Mouse (Mus musculus): ENCODE measurements around the gene Dok4. TPM values are rescaled to one million over a fixed set of nuclear protein-coding genes. Genes with fewer than 3 reads are reported as not detected.
A peak's percentile ranks its signal among the peaks of the same experiment; 100 is the strongest.

The Dok4 gene
- polyA plus RNA-seq, 1 experiment from 2014 or later: 14.6 TPM

GRCm38 (mm10) chr8:94828284-94828683 lies 47.8 kb downstream of the Dok4 start:
- no peaks in the 10 kb centered on the region for H3K27me3 ChIP-seq (ENCODE audit: control insufficient read depth, insufficient read depth, low read length)
- DNase-seq (ENCODE audit: low spot score) (no peak), ATAC-seq (ENCODE audit: insufficient number of reproducible peaks, low FRiP score, low TSS enrichment, low read depth) (no peak)
- 90% methylated on average over 6 of the region's 6 CpGs for whole genome bisulfite sequencing
- H3K36me3 ChIP-seq (ENCODE audit: control insufficient read depth, insufficient read depth, low read length): peaks cover 35% of the 10 kb centered on the region
- H3K27ac ChIP-seq (replicated peaks; ENCODE audit: low read depth, low read length): no peak overlapping the region
- H3K9me3 ChIP-seq (ENCODE audit: control insufficient read depth, low read length): no peaks in the 10 kb centered on the region
- H3K9ac ChIP-seq (ENCODE audit: low read length): no peak overlapping the region
- H3K4me3 ChIP-seq (ENCODE audit: low read depth, low read length): no peak overlapping the region
- H3K4me1 ChIP-seq (ENCODE audit: control insufficient read depth, insufficient read depth, low read length): no peaks in the 10 kb centered on the region
- H3K4me2 ChIP-seq (ENCODE audit: low read depth, severe bottlenecking): no peak overlapping the region

DNA sequence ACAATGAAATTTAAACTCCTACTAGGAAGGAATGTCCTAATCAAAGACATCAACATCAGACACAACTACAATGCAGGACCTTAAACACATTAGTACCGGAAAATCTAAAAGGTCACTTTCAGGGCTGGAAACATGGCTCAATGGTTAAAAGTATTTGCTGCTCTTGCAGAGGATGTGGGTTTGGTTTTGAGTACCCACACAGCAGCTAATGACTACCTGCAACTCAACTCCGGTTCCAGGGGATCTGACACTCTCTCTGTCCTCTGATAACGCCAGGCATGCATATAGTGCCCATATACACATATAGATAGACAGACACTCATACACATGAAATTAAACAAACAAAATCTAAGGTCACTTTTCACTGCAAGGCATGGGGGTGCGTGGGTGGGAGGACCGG lies 49.9 kb downstream of the Dok4 start:
- 94% methylated on average over 5 of the region's 5 CpGs for WGBS

DNA sequence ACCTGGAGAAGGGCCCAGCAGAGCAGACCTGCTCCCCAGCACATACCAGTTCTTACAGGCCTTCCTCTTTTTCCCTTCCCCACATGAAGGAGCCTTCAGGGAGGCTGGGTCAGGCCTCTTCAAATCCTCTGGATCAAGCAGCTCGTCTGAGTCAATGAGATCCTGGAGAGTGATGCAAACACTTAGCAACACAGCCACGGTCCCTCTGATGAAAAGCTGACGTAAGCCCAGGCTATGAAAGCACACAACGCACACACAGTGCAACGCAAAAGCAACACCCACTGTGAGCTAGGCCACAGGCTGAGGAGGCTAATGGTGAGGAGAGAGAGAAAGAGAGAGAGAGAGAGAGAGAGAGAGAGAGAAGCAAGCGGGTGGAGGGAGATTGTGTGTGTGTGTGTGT lies 51.0 kb downstream of the Dok4 start:
- ATAC-seq (ENCODE audit: insufficient number of reproducible peaks, low FRiP score, low TSS enrichment, low read depth) (no peak), DNase-seq (ENCODE audit: low spot score) (no peak)
- Histone ChIP-seq H3K36me3 (ENCODE audit: control insufficient read depth, insufficient read depth, low read length) (peaks cover 28% of the 10 kb centered on the region), H3K4me3 (ENCODE audit: low read depth, low read length) (no peak overlapping the region), H3K9ac (ENCODE audit: low read length) (no peak overlapping the region), H3K9me3 (ENCODE audit: control insufficient read depth, low read length) (no peaks in the 10 kb centered on the region), H3K27me3 (ENCODE audit: control insufficient read depth, insufficient read depth, low read length) (no peaks in the 10 kb centered on the region), H3K27ac (replicated peaks; ENCODE audit: low read depth, low read length) (no peak overlapping the region), H3K4me2 (ENCODE audit: low read depth, severe bottlenecking) (no peak overlapping the region), H3K4me1 (ENCODE audit: control insufficient read depth, insufficient read depth, low read length) (no peaks in the 10 kb centered on the region)
- WGBS: 91% methylated on average over 6 of the region's 6 CpGs

More for the DNA sequence above, 49.9 kb downstream of the Dok4 start:
- DNase-seq (ENCODE audit: low spot score) (no peak), ATAC-seq (ENCODE audit: insufficient number of reproducible peaks, low FRiP score, low TSS enrichment, low read depth) (no peak)
- peaks cover 34% of the 10 kb centered on the region for H3K36me3 ChIP-seq (ENCODE audit: control insufficient read depth, insufficient read depth, low read length)
- H3K4me2 ChIP-seq (ENCODE audit: low read depth, severe bottlenecking): no peak overlapping the region
- H3K27me3 ChIP-seq (ENCODE audit: control insufficient read depth, insufficient read depth, low read length): no peaks in the 10 kb centered on the region
- H3K4me3 ChIP-seq (ENCODE audit: low read depth, low read length): no peak overlapping the region
- no peaks in the 10 kb centered on the region for H3K9me3 ChIP-seq (ENCODE audit: control insufficient read depth, low read length)
- H3K4me1 ChIP-seq (ENCODE audit: control insufficient read depth, insufficient read depth, low read length): no peaks in the 10 kb centered on the region
- no peak overlapping the region for H3K9ac ChIP-seq (ENCODE audit: low read length)
- H3K27ac ChIP-seq (replicated peaks; ENCODE audit: low read depth, low read length): no peak overlapping the region

- H3K4me2 ChIP-seq (ENCODE audit: low read depth, severe bottlenecking): no peak overlapping the region
- ATAC-seq (ENCODE audit: insufficient number of reproducible peaks, low FRiP score, low TSS enrichment, low read depth) (0 out of 2 replicates have a peak, but pooled peaks have one; percentile 17), DNase-seq (ENCODE audit: low spot score) (peak; percentile 73)
- H3K36me3 ChIP-seq (ENCODE audit: control insufficient read depth, insufficient read depth, low read length): peaks cover 20% of the 10 kb centered on the region; the same call in 1 of the 2 replicates
- no peak overlapping the region for H3K9ac ChIP-seq (ENCODE audit: low read length)
- no peaks in the 10 kb centered on the region for H3K9me3 ChIP-seq (ENCODE audit: control insufficient read depth, low read length)
- WGBS: 80% methylated on average over 23 of the region's 23 CpGs
- no peak overlapping the region for H3K4me3 ChIP-seq (ENCODE audit: low read depth, low read length)
- no peaks in the 10 kb centered on the region for H3K4me1 ChIP-seq (ENCODE audit: control insufficient read depth, insufficient read depth, low read length)
- no peaks in the 10 kb centered on the region for H3K27me3 ChIP-seq (ENCODE audit: control insufficient read depth, insufficient read depth, low read length)
- no peak overlapping the region for H3K27ac ChIP-seq (replicated peaks; ENCODE audit: low read depth, low read length)
Measured at GRCm38 (mm10) chr8:94822637-94823560, 53.2 kb downstream of the Dok4 start.

- no peak overlapping the region for H3K4me2 ChIP-seq (ENCODE audit: low read depth, severe bottlenecking)
- H3K4me1 ChIP-seq (ENCODE audit: control insufficient read depth, insufficient read depth, low read length): no peaks in the 10 kb centered on the region
- H3K27me3 ChIP-seq (ENCODE audit: control insufficient read depth, insufficient read depth, low read length): no peaks in the 10 kb centered on the region
- H3K4me3 ChIP-seq (ENCODE audit: low read depth, low read length): no peak overlapping the region
- ATAC-seq (ENCODE audit: insufficient number of reproducible peaks, low FRiP score, low TSS enrichment, low read depth) (no peak), DNase-seq (ENCODE audit: low spot score) (no peak)
- no peaks in the 10 kb centered on the region for H3K9me3 ChIP-seq (ENCODE audit: control insufficient read depth, low read length)
- H3K27ac ChIP-seq (replicated peaks; ENCODE audit: low read depth, low read length): no peak overlapping the region
- H3K36me3 ChIP-seq (ENCODE audit: control insufficient read depth, insufficient read depth, low read length): peaks cover 14% of the 10 kb centered on the region; the same call in 1 of the 2 replicates
- 92% methylated on average over 2 of the region's 2 CpGs for WGBS
- no peak overlapping the region for H3K9ac ChIP-seq (ENCODE audit: low read length)
Measured at GRCm38 (mm10) chr8:94821381-94821780, 54.7 kb downstream of the Dok4 start.

- DNase-seq (ENCODE audit: low spot score): no peak
- Histone ChIP-seq H3K27ac (replicated peaks; ENCODE audit: low read depth, low read length) (no peak overlapping the region), H3K36me3 (ENCODE audit: control insufficient read depth, insufficient read depth, low read length) (peaks cover 14% of the 10 kb centered on the region; the same call in 1 of the 2 replicates), H3K4me3 (ENCODE audit: low read depth, low read length) (no peak overlapping the region), H3K4me1 (ENCODE audit: control insufficient read depth, insufficient read depth, low read length) (no peaks in the 10 kb centered on the region), H3K4me2 (ENCODE audit: low read depth, severe bottlenecking) (no peak overlapping the region), H3K9me3 (ENCODE audit: control insufficient read depth, low read length) (no peaks in the 10 kb centered on the region), H3K27me3 (ENCODE audit: control insufficient read depth, insufficient read depth, low read length) (no peaks in the 10 kb centered on the region), H3K9ac (ENCODE audit: low read length) (no peak overlapping the region)
- WGBS: 77% methylated on average over 7 of the region's 7 CpGs
- no peak for ATAC-seq (ENCODE audit: insufficient number of reproducible peaks, low FRiP score, low TSS enrichment, low read depth)
Measured at GRCm38 (mm10) chr8:94820553-94820952, 55.6 kb downstream of the Dok4 start.

- peaks cover 10% of the 10 kb centered on the region; the same call in 1 of the 2 replicates for H3K36me3 ChIP-seq (ENCODE audit: control insufficient read depth, insufficient read depth, low read length)
- DNase-seq (ENCODE audit: low spot score): no peak
- 81% methylated on average over 6 of the region's 6 CpGs for WGBS
Measured at GRCm38 (mm10) chr8:94819671-94820179, 56.4 kb downstream of the Dok4 start.

DNA sequence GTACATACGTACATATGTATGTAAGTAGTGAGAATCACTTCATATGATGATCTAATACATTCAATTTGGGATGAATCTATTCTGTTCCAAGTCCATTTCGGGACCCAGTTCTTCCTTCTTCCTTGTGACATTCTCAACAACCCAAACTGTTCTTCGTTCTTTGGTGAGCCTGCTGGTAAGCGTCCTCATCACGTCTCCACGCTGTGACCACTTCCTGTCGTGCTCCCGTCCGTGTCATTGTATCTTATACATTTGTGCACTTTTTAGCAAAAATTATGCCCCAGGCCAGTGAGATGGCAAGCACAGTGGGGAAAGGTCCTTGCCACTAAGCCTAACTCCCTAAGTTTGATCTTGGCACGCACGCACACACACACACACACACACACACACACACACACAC lies 58.2 kb downstream of the Dok4 start:
- no peaks in the 10 kb centered on the region for H3K4me1 ChIP-seq (ENCODE audit: control insufficient read depth, insufficient read depth, low read length)
- H3K9me3 ChIP-seq (ENCODE audit: control insufficient read depth, low read length): no peaks in the 10 kb centered on the region
- no peak overlapping the region for H3K4me3 ChIP-seq (ENCODE audit: low read depth, low read length)
- H3K36me3 ChIP-seq (ENCODE audit: control insufficient read depth, insufficient read depth, low read length): peaks cover 2% of the 10 kb centered on the region; the same call in 1 of the 2 replicates
- 88% methylated on average over 11 of the region's 11 CpGs for whole genome bisulfite sequencing
- no peaks in the 10 kb centered on the region for H3K27me3 ChIP-seq (ENCODE audit: control insufficient read depth, insufficient read depth, low read length)
- no peak overlapping the region for H3K4me2 ChIP-seq (ENCODE audit: low read depth, severe bottlenecking)
- no peak overlapping the region for H3K27ac ChIP-seq (replicated peaks; ENCODE audit: low read depth, low read length)
- DNase-seq (ENCODE audit: low spot score) (no peak), ATAC-seq (ENCODE audit: insufficient number of reproducible peaks, low FRiP score, low TSS enrichment, low read depth) (no peak)
- no peak overlapping the region for H3K9ac ChIP-seq (ENCODE audit: low read length)

More at GRCm38 (mm10) chr8:94819671-94820179, 56.4 kb downstream of the Dok4 start:
- Histone ChIP-seq H3K27ac (replicated peaks; ENCODE audit: low read depth, low read length) (no peak overlapping the region), H3K4me1 (ENCODE audit: control insufficient read depth, insufficient read depth, low read length) (no peaks in the 10 kb centered on the region), H3K4me3 (ENCODE audit: low read depth, low read length) (no peak overlapping the region), H3K4me2 (ENCODE audit: low read depth, severe bottlenecking) (no peak overlapping the region), H3K9me3 (ENCODE audit: control insufficient read depth, low read length) (no peaks in the 10 kb centered on the region), H3K9ac (ENCODE audit: low read length) (no peak overlapping the region), H3K27me3 (ENCODE audit: control insufficient read depth, insufficient read depth, low read length) (no peaks in the 10 kb centered on the region)
- ATAC-seq (ENCODE audit: insufficient number of reproducible peaks, low FRiP score, low TSS enrichment, low read depth): no peak
